Mouse (Mus musculus) liver, embryonic 14.5 days (tissue): ENCODE measurements around the gene Pum1. TPM values are rescaled to one million over a fixed set of nuclear protein-coding genes. Genes with fewer than 3 reads are reported as not detected.

ENCODE experiments used
- ATAC-seq: fragments of 200-750 bp; cut with Nextera tagmentation; 2 replicates; pipeline ENCODE4 v1.8.0; 2017; ENCODE audit warnings: moderate number of reproducible peaks, mild to moderate bottlenecking, moderate library complexity; ENCODE audit not compliant: insufficient read depth
- DNase-seq, 3 experiments: peaks; one replicate each; pipeline ENCODE4 v3.0.0-alpha.2; 2012 to 2013; ENCODE audit warnings: low read depth in 3 of 3, low spot score in 3 of 3
- H3K27ac ChIP-seq: fragments of 300-500 bp; sonication (generic); 2 replicates; pipeline ENCODE4 v1.5.1; 2014; ENCODE audit warnings: moderate library complexity, mild to moderate bottlenecking, control low read depth, inconsistent platforms
- H3K27me3 ChIP-seq: fragments of 300-500 bp; sonication (generic); 2 replicates; pipeline ENCODE4 v1.6.1; 2014; ENCODE audit warnings: mild to moderate bottlenecking, low read length, moderate library complexity; ENCODE audit not compliant: control insufficient read depth, insufficient read depth
- H3K36me3 ChIP-seq: fragments of 300-500 bp; sonication (generic); replicated peaks from 2 replicates; pipeline ENCODE4 v1.6.1; 2014; ENCODE audit warnings: low read depth; ENCODE audit not compliant: control insufficient read depth, insufficient read depth
- H3K4me1 ChIP-seq, 2 experiments: fragments of 200-500 bp in 1 of 2; fragments of 300-500 bp in 1 of 2; sonication (generic) in 1 of 2; replicated peaks; 2 replicates each; pipeline ENCODE4 v1.6.1; 2012 to 2014; ENCODE audit warnings: antibody characterized with exemption in 1 of 2, inconsistent platforms in 1 of 2, low read length in 1 of 2; ENCODE audit not compliant: control insufficient read depth in 2 of 2, insufficient read depth in 2 of 2
- H3K4me2 ChIP-seq: fragments of 300-500 bp; sonication (generic); 2 replicates; pipeline ENCODE4 v1.6.1; 2014; ENCODE audit warnings: low read depth, mild to moderate bottlenecking, control low read depth, moderate library complexity
- H3K4me3 ChIP-seq, 2 experiments: fragments of 200-500 bp in 1 of 2; fragments of 300-500 bp in 1 of 2; sonication (generic) in 1 of 2; 2 replicates each; pipeline ENCODE4 v1.5.1; 2012 to 2014; ENCODE audit warnings: low read depth in 2 of 2, low read length in 2 of 2, mild to moderate bottlenecking in 2 of 2, control low read depth in 1 of 2, inconsistent platforms in 1 of 2, moderate library complexity in 1 of 2; ENCODE audit not compliant: insufficient read depth in 1 of 2
- H3K9ac ChIP-seq: fragments of 300-500 bp; sonication (generic); replicated peaks from 2 replicates; pipeline ENCODE4 v1.6.1; 2014; ENCODE audit warnings: mild to moderate bottlenecking, control low read depth, moderate library complexity
- H3K9me3 ChIP-seq: fragments of 300-500 bp; sonication (generic); 2 replicates; pipeline ENCODE4 v1.6.1; 2016; ENCODE audit warnings: low read length, mixed read lengths; ENCODE audit not compliant: control insufficient read depth
- CTCF ChIP-seq: IDR thresholded peaks from 2 replicates; pipeline ENCODE4 v1.5.1; 2016; ENCODE audit warnings: antibody characterized with exemption, low read depth, control low read depth
- EP300 ChIP-seq: IDR thresholded peaks from 2 replicates; pipeline ENCODE4 v1.6.1; 2016; ENCODE audit warnings: antibody characterized with exemption, low read depth
- WGBS: fragments of 180-500 bp; shearing (Covaris S2); extraction: QIAGEN DNeasy Blood & Tissue Kit; methylation state at CpG from one replicate; pipeline ENCODE4 v1.1.7; 2014; ENCODE audit not compliant: insufficient replicate concordance; 5-methylcytosine and 5-hydroxymethylcytosine counted together
- polyA plus RNA-seq, 2 experiments: library from polyadenylated mRNA; depleted of rRNA in 1 of 2; stranded (reverse) in 1 of 2; unstranded in 1 of 2; fragments of >200 nt; fragmentation: Nextera tagmentation in 1 of 2; extraction: Ambion mirVana in 1 of 2; gene quantifications; 2 replicates each; pipeline versions ENCODE4 v1.2.1 to v1.2.3; 2012 to 2014

Pum1 gene
- polyA plus RNA-seq, 2 experiments = 17.9 to 23.1 TPM

DNA sequence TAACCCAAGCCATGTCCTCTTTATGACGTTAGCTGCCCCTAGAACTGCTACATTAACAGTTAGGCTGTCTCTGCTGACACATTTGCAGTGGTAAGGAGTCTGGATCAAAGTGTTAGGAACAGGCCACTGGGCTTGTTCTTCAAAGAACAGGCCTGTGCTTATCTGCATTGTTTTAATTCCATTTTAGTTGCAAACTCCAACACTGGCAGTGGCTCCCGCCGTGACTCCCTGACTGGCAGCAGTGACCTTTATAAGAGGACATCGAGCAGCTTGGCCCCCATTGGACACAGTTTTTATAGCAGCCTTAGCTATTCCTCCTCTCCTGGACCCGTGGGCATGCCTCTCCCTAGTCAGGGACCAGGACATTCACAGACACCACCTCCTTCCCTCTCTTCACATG lies 90.6 kb downstream of the Pum1 start:
- Histone ChIP-seq H3K4me1 (no peaks in the 10 kb centered on the region), H3K4me2 (no peak overlapping the region), H3K27me3 (no peaks in the 10 kb centered on the region), H3K4me3 (no peak overlapping the region), H3K9ac (no peak overlapping the region), H3K27ac (no peak overlapping the region), H3K36me3 (peaks cover 95% of the 10 kb centered on the region), H3K9me3 (no peaks in the 10 kb centered on the region)
- ATAC-seq = no peak
- TF ChIP-seq EP300 (no peak), CTCF (no peak)
- DNase-seq = no peak
- WGBS = 79% methylated on average over 5 of the region's 5 CpGs

DNA sequence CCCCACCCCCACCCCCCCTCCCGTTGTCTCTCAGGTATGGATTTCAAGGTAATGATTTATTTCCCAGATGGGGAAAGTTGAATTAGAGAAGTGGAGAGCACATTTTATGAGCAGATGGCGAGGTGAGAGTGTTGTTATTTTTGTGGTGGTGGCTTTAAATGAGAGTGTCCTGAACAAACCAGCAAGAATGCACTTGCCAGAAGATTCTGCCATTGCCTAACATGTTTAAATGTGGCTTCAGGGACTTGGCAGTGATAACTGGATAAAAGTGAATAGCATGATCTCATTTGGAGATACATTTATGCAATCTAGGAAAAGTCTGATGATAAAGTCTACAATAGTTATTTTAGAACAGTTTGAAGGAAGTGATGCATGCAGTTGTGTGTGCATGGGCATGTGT lies 91.7 kb downstream of the Pum1 start:
- WGBS = 78% methylated on average over 2 of the region's 2 CpGs
- no peak for DNase-seq
- H3K36me3 ChIP-seq = peaks cover 95% of the 10 kb centered on the region

DNA sequence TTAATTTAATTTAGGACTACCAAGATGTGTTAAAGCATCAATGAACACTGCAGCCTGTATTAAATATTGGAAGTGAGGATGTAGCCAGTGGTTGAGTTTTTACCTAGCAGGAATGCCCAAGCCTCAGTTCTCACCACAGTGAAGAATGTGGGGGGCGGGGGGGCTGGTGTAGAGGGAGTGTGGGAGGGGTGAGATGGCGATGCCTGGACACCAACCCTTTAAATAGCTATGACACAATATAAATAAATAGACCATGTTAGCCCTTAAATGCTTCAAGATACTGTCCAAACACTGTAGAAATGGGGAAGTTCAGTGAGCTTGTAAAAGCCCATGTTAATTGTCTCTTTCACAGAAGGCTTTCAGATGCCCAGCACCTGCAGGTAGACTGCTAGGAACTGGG lies 96.8 kb downstream of the Pum1 start:
- H3K27ac ChIP-seq = no peak overlapping the region
- H3K4me2 ChIP-seq = no peak overlapping the region
- H3K9me3 ChIP-seq = no peaks in the 10 kb centered on the region
- DNase-seq (no peak), ATAC-seq (no peak)
- TF ChIP-seq EP300 (no peak), CTCF (no peak)
- H3K36me3 ChIP-seq = peaks cover 90% of the 10 kb centered on the region
- WGBS = 84% methylated on average over 2 of the region's 2 CpGs
- no peak overlapping the region for H3K4me3 ChIP-seq
- H3K27me3 ChIP-seq = no peaks in the 10 kb centered on the region
- no peak overlapping the region for H3K9ac ChIP-seq
- H3K4me1 ChIP-seq = no peaks in the 10 kb centered on the region

More for the DNA sequence above, 91.7 kb downstream of the Pum1 start:
- Histone ChIP-seq H3K9ac (no peak overlapping the region), H3K27ac (no peak overlapping the region), H3K4me1 (no peaks in the 10 kb centered on the region), H3K27me3 (no peaks in the 10 kb centered on the region), H3K4me3 (no peak overlapping the region), H3K9me3 (no peaks in the 10 kb centered on the region), H3K4me2 (no peak overlapping the region)
- no peak for ATAC-seq
- no peak for TF ChIP-seq EP300
- no peak for TF ChIP-seq CTCF

DNA sequence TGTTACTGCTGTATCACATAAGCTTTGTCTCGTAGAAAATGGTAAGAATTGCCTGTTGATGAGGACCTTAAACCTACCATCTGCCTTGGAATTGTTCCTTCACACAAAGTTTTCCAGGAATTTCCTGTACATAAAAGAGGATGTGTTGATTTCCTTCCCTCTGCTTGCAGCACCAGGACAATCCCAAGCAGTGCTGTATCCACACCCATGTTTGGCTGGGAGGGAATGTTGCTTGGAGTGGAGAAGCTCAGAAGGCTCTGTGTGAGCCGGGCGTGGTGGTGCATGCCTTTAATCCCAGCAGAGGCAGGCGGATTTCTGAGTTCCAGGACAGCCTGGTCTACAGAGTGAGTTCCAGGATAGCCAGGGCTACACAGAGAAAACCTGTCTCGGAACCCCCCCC lies 98.7 kb downstream of the Pum1 start:
- no peak overlapping the region for H3K9ac ChIP-seq
- no peaks in the 10 kb centered on the region for H3K9me3 ChIP-seq
- H3K27me3 ChIP-seq = no peaks in the 10 kb centered on the region
- ATAC-seq = no peak
- no peak for DNase-seq
- TF ChIP-seq CTCF = no peak
- H3K4me2 ChIP-seq = no peak overlapping the region
- 83% methylated on average over 5 of the region's 5 CpGs for WGBS
- H3K4me1 ChIP-seq = no peaks in the 10 kb centered on the region
- no peak overlapping the region for H3K27ac ChIP-seq
- peaks cover 90% of the 10 kb centered on the region for H3K36me3 ChIP-seq
- no peak overlapping the region for H3K4me3 ChIP-seq

DNA sequence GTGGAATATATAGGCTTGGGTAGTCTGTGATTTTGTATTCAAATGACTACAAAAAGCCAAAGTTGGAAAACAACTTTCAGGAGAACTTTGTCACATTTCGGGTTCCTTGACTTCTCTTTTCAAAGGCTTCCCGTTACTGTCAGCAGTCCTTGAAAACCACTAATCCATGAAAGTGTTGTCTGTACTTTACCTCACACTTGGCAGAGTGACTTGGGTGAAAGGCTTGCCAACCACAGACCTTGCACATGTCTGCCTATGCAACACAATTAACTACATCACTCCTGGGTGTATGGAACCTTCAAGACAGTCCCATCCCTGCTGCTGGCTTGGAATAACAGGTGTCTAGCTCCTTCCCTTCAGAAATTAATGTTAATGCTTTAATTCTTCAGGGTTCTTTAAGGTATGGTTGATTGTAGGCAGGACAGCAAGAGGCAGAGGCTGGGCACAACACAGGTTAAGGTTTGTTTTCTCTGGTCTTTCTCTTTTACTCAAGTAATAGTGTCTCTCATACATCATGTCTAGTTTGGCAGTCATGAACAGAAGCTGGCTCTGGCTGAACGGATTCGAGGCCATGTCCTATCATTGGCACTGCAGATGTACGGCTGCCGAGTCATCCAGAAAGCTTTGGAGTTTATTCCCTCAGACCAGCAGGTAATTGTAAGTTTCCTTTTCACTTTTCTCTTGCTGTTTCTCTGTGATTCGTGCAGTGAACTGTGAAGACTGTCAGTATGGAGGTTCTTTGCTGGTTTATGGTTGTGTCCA lies 102.5 kb downstream of the Pum1 start:
- TF ChIP-seq EP300 (no peak), CTCF (no peak)
- 83% methylated on average over 7 of the region's 7 CpGs for WGBS
- Histone ChIP-seq H3K9me3 (no peaks in the 10 kb centered on the region), H3K27me3 (no peaks in the 10 kb centered on the region), H3K4me3 (no peak overlapping the region), H3K27ac (no peak overlapping the region), H3K36me3 (peaks cover 93% of the 10 kb centered on the region), H3K9ac (no peak overlapping the region), H3K4me1 (no peaks in the 10 kb centered on the region), H3K4me2 (no peak overlapping the region)
- ATAC-seq = no peak
- no peak for DNase-seq
